Mouse (Mus musculus) heart, postnatal 0 days (tissue): ENCODE data around the gene Tk1. TPM values are rescaled to one million over a fixed set of nuclear protein-coding genes. Genes with fewer than 3 reads are reported as not detected.

Experiments
- ATAC-seq: fragments of 200-750 bp; cut with Nextera tagmentation; 2 replicates; pipeline ENCODE4 v1.8.0; 2017; ENCODE audit warnings: low read depth, moderate number of reproducible peaks, moderate library complexity; ENCODE audit not compliant: insufficient read depth
- DNase-seq: peaks from one replicate; pipeline ENCODE4 v3.0.0-alpha.2; 2016; ENCODE audit warnings: low spot score
- H3K27ac ChIP-seq: fragments of 300-500 bp; sonication (generic); 2 replicates; pipeline ENCODE4 v1.5.1; 2014; ENCODE audit warnings: low read depth, mild to moderate bottlenecking
- H3K27me3 ChIP-seq: fragments of 300-500 bp; sonication (generic); 2 replicates; pipeline ENCODE4 v1.6.1; 2014; ENCODE audit warnings: low read length, mixed read lengths; ENCODE audit not compliant: control insufficient read depth, insufficient read depth
- H3K36me3 ChIP-seq: fragments of 300-500 bp; sonication (generic); replicated peaks from 2 replicates; pipeline ENCODE4 v1.6.1; 2014; ENCODE audit warnings: low read length, mixed read lengths; ENCODE audit not compliant: control insufficient read depth, insufficient read depth
- H3K4me1 ChIP-seq: fragments of 300-500 bp; sonication (generic); 2 replicates; pipeline ENCODE4 v1.6.1; 2014; ENCODE audit warnings: antibody characterized with exemption; ENCODE audit not compliant: control insufficient read depth, insufficient read depth
- H3K4me2 ChIP-seq: fragments of 300-500 bp; sonication (generic); 2 replicates; pipeline ENCODE4 v1.6.1; 2014; ENCODE audit warnings: low read depth, mild to moderate bottlenecking, low read length, moderate library complexity
- H3K4me3 ChIP-seq: fragments of 300-500 bp; sonication (generic); 2 replicates; pipeline ENCODE4 v1.5.1; 2014; ENCODE audit warnings: low read depth, low read length
- H3K9ac ChIP-seq: fragments of 300-500 bp; sonication (generic); replicated peaks from 2 replicates; pipeline ENCODE4 v1.6.1; 2014; ENCODE audit warnings: low read depth, low read length, mixed read lengths
- H3K9me3 ChIP-seq: fragments of 300-500 bp; sonication (generic); replicated peaks from 2 replicates; pipeline ENCODE4 v1.6.1; 2016; ENCODE audit warnings: low read length; ENCODE audit not compliant: control insufficient read depth
- CTCF ChIP-seq: IDR thresholded peaks from 2 replicates; pipeline ENCODE4 v1.5.1; 2016; ENCODE audit warnings: antibody characterized with exemption, control low read depth, low read depth
- EP300 ChIP-seq: IDR thresholded peaks from 2 replicates; pipeline ENCODE4 v1.6.1; 2016; ENCODE audit warnings: antibody characterized with exemption, low read depth
- whole genome bisulfite sequencing: fragments of 180-500 bp; shearing (Covaris S2); extraction: QIAGEN DNeasy Blood & Tissue Kit; methylation state at CpG from one replicate; pipeline ENCODE4 v1.1.7; 2014; 5-methylcytosine and 5-hydroxymethylcytosine counted together
- polyA plus RNA-seq: library from polyadenylated mRNA; unstranded; fragments of >200 nt; fragmentation: Nextera tagmentation; extraction: Ambion mirVana; gene quantifications from 2 replicates; pipeline ENCODE4 v1.2.1, GENCODE M21; 2015
- total RNA-seq: library from RNA; depleted of rRNA; stranded (reverse); fragments of >200 nt; gene quantifications from 2 replicates; pipeline ENCODE4 v1.2.3, GENCODE M21; 2014; ENCODE audit warnings: low replicate concordance

The Tk1 gene
- total and polyA plus RNA-seq, 2 experiments from 2014 or later: 41.4 to 103 TPM

DNA sequence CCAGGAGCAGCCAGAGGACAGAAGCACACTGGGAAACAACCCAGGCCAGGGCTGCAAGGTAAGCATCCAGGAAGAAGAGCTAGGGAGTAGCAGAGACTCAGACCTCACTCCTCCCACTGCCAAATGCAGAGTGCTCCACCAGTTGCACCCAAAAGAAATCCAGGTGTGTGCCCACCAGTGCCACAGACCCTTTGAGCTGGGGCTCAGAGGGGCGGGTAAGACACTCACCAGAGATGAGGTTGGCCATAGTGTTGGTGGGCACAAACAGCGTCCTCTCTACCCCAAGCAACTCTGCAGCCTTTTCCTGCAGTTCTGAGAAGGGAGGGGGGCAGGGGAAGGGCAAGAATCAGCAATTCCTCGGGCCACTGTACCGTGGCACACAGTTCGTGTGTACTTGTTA, 45.5 kb upstream of the Tk1 start:
- H3K4me2 ChIP-seq: peak overlapping the region; percentile 3; the same call in 1 of the 2 replicates
- no peak overlapping the region for H3K27ac ChIP-seq
- WGBS: 73% methylated on average over 5 of the region's 5 CpGs
- no peak for TF ChIP-seq CTCF
- TF ChIP-seq EP300: no peak
- H3K27me3 ChIP-seq: no peaks in the 10 kb centered on the region
- ATAC-seq: no peak
- H3K36me3 ChIP-seq: no peaks in the 10 kb centered on the region
- H3K9me3 ChIP-seq: no peaks in the 10 kb centered on the region
- no peak overlapping the region for H3K4me3 ChIP-seq
- peaks cover 14% of the 10 kb centered on the region for H3K4me1 ChIP-seq
- H3K9ac ChIP-seq: no peak overlapping the region
- DNase-seq: no peak

DNA sequence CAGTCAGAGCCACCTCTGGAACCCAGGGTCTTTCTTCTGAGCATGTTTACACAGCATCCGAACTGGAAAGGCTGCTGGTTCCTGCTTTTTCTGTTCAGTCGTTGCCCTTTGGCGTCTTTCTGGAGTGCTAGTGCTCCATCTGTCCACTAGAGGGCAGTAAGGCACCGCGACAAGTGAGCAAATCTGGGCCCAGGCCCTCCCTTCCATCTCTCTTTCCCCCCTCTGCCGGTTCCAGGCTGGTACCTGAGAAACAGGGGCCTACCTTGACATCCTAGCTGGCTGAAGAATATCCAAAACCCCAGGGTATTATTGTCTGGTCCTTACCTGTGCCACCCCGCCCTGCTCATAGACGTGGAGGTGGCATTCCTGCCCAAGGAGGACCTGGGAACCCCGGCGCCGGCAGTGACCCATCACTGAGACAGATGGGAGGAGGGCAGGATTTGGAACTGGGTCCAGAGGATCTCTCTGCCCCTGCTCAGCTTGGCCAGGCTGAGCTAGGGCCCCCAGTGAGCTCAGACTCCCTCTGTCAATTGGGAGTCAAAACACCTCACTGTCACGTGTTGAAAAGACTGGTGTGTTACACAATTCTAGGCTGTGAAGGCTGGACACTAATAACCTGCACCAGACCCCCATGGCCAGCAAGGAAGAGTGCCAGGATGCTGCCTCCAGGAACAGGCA, 44.9 kb upstream of the Tk1 start:
- H3K36me3 ChIP-seq: no peaks in the 10 kb centered on the region
- H3K4me2 ChIP-seq: no peak overlapping the region
- H3K27ac ChIP-seq: no peak overlapping the region
- H3K4me1 ChIP-seq: peaks cover 11% of the 10 kb centered on the region
- no peak overlapping the region for H3K9ac ChIP-seq
- no peak overlapping the region for H3K4me3 ChIP-seq
- ATAC-seq (peak; percentile 12; the same call in 1 of the 2 replicates), DNase-seq (peak; percentile 74)
- peak; percentile 98 for TF ChIP-seq CTCF
- no peak for TF ChIP-seq EP300
- WGBS: 40% methylated on average over 12 of the region's 12 CpGs
- H3K27me3 ChIP-seq: no peaks in the 10 kb centered on the region
- H3K9me3 ChIP-seq: no peaks in the 10 kb centered on the region

DNA sequence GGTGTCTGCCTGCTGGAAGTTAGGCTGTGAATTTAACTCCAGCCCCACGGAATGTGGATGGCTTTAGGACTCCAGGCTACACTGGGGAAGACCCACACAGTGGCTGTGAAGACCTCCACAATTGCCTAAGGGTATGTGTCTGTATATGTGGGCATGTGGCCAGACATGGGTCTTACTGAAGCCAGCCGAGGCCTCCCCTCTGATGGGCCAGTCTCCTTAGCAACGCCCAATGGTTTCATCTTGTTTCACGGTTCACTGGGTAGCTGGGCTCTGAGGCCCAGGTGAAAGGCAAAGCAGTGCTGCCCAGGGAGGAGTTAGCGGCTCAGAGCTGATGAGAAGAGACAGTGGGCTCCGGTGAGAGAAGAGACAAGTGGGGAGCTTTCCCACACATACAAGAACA, 40.1 kb upstream of the Tk1 start:
- TF ChIP-seq EP300 (no peak), CTCF (no peak)
- no peak overlapping the region for H3K4me2 ChIP-seq
- 57% methylated on average over 6 of the region's 6 CpGs for WGBS
- ATAC-seq (no peak), DNase-seq (no peak)
- H3K27me3 ChIP-seq: peaks cover 13% of the 10 kb centered on the region
- no peaks in the 10 kb centered on the region; the same call in 1 of the 2 replicates for H3K4me1 ChIP-seq
- no peaks in the 10 kb centered on the region for H3K9me3 ChIP-seq
- no peak overlapping the region for H3K9ac ChIP-seq
- H3K27ac ChIP-seq: no peak overlapping the region
- no peak overlapping the region for H3K4me3 ChIP-seq
- H3K36me3 ChIP-seq: no peaks in the 10 kb centered on the region

DNA sequence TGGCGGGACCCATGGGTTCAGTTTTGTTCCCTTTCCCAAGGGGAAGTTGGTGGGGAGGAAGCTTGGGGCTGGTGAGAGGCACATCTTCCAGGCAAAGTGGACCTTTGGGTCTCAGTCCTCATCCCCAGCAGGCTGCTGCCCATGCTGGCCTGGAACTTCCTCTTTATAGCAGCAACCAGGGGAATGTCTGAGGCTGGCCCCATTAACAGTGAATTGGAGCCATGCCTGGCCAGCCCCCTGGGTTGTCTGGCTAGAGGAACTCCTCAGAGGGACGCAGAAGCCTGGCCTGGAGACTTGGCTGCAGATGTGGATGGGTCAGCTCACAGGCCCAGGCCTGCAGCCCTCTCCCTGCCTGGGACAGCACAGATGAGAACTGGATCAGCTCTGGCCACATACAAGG, 38.9 kb upstream of the Tk1 start:
- TF ChIP-seq CTCF (no peak), EP300 (no peak)
- 60% methylated on average over 2 of the region's 2 CpGs for WGBS
- no peak overlapping the region for H3K9ac ChIP-seq
- H3K9me3 ChIP-seq: no peaks in the 10 kb centered on the region
- H3K27ac ChIP-seq: no peak overlapping the region
- DNase-seq (no peak), ATAC-seq (no peak)
- no peaks in the 10 kb centered on the region for H3K4me1 ChIP-seq
- H3K4me3 ChIP-seq: no peak overlapping the region
- H3K36me3 ChIP-seq: no peaks in the 10 kb centered on the region
- H3K4me2 ChIP-seq: no peak overlapping the region
- peaks cover 25% of the 10 kb centered on the region for H3K27me3 ChIP-seq

DNA sequence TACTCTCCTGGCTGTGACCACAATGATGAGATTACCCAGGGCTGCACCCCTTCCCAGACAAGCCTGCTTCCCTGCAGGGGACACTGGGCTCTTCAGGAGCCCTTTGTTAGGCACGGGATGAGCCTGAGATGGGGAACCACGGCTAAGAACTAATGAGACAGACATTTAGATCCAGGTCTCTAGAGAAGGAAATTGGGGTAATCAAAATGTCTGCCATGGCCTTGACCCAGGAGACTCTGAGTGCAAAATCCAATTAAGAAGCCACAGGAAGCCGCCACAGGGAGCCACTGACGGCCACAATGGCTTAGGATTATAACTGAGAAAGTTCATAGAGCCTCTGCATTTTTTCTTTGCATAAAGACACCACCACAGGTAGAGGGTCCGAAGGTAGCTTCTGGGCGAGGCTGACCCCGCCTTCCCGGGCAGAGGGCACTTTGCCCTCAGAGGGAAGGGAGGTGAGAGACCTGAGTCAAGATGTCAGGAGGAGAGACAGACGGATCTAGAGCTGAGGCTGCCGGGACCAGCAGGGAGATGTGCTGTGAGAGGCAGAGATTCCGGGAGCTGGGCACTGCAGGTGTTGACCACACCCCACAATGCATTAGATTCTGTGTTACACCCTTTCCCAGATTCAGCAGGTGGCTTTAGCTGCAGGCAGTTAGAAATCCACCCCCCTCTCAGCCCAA, 37.4 kb upstream of the Tk1 start:
- Histone ChIP-seq H3K9me3 (no peaks in the 10 kb centered on the region), H3K27ac (no peak overlapping the region), H3K36me3 (0 out of 2 replicates have a peak, but pooled peaks cover 2% of the 10 kb centered on the region), H3K4me2 (no peak overlapping the region), H3K27me3 (peaks cover 27% of the 10 kb centered on the region), H3K4me1 (no peaks in the 10 kb centered on the region), H3K4me3 (no peak overlapping the region), H3K9ac (no peak overlapping the region)
- TF ChIP-seq CTCF (no peak), EP300 (no peak)
- ATAC-seq (no peak), DNase-seq (no peak)
- 53% methylated on average over 11 of the region's 11 CpGs for WGBS
